Mouse (Mus musculus) liver, embryonic 11.5 days (tissue): ENCODE measurements around the gene Hs3st3a1. TPM values are rescaled to one million over a fixed set of nuclear protein-coding genes. Genes with fewer than 3 reads are reported as not detected.

Experiments
- ATAC-seq: fragments of 200-750 bp; cut with Nextera tagmentation; replicated peaks from 2 replicates; pipeline ENCODE4 v1.8.0; 2017; ENCODE audit warnings: moderate number of reproducible peaks, mild to moderate bottlenecking, moderate TSS enrichment, moderate library complexity; ENCODE audit not compliant: low FRiP score
- DNase-seq: peaks from one replicate; pipeline ENCODE4 v3.0.0-alpha.2; 2017; ENCODE audit warnings: low spot score
- H3K27ac ChIP-seq: fragments of 300-500 bp; sonication (generic); 2 replicates; pipeline ENCODE4 v1.5.1; 2014; ENCODE audit warnings: mild to moderate bottlenecking, low read depth, low read length, control low read depth
- H3K27me3 ChIP-seq: fragments of 300-500 bp; sonication (generic); replicated peaks from 2 replicates; pipeline ENCODE4 v1.6.1; 2014; ENCODE audit warnings: low read length, mixed read lengths; ENCODE audit not compliant: control insufficient read depth, insufficient read depth
- H3K36me3 ChIP-seq: fragments of 300-500 bp; sonication (generic); 2 replicates; pipeline ENCODE4 v1.6.1; 2014; ENCODE audit warnings: mild to moderate bottlenecking, low read length, moderate library complexity, mixed read lengths; ENCODE audit not compliant: control insufficient read depth, insufficient read depth
- H3K4me1 ChIP-seq: fragments of 300-500 bp; sonication (generic); replicated peaks from 2 replicates; pipeline ENCODE4 v1.6.1; 2014; ENCODE audit warnings: low read length, mixed read lengths; ENCODE audit not compliant: control insufficient read depth, insufficient read depth
- H3K4me2 ChIP-seq: fragments of 300-500 bp; sonication (generic); 2 replicates; pipeline ENCODE4 v1.6.1; 2014; ENCODE audit warnings: mild to moderate bottlenecking, control low read depth, moderate library complexity
- H3K4me3 ChIP-seq: fragments of 300-500 bp; sonication (generic); 2 replicates; pipeline ENCODE4 v1.5.1; 2014; ENCODE audit warnings: low read depth, low read length, control low read depth
- H3K9ac ChIP-seq: fragments of 300-500 bp; sonication (generic); 2 replicates; pipeline ENCODE4 v1.6.1; 2014; ENCODE audit warnings: low read depth, low read length, control low read depth
- H3K9me3 ChIP-seq: fragments of 300-500 bp; sonication (generic); 2 replicates; pipeline ENCODE4 v1.6.1; 2016; ENCODE audit warnings: low read length, inconsistent platforms, mixed read lengths; ENCODE audit not compliant: control insufficient read depth
- WGBS: fragments of 180-500 bp; shearing (Covaris S2); extraction: QIAGEN DNeasy Blood & Tissue Kit; methylation state at CpG from one replicate; pipeline ENCODE4 v1.1.7; 2014; 5-methylcytosine and 5-hydroxymethylcytosine counted together
- polyA plus RNA-seq: library from polyadenylated mRNA; unstranded; fragments of >200 nt; fragmentation: Nextera tagmentation; extraction: Ambion mirVana; gene quantifications from 2 replicates; pipeline ENCODE4 v1.2.1, GENCODE M21; 2014

Gene Hs3st3a1
- polyA plus RNA-seq, 1 experiment from 2014 or later = 1.9 TPM

DNA sequence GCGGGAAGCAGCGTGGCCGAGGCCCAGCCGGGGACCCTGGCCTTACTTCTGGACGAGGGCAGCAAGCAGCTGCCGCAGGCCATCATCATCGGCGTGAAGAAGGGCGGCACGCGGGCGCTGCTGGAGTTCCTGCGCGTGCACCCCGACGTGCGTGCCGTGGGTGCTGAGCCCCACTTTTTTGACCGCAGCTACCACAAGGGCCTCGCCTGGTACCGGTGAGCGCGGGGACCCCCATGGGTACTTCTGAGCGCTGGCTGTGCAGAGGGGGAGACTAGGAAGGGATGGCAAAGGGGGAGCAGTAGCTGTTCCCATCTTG is 1.2 kb downstream of the Hs3st3a1 start, which contains the start of gene F930015N05Rik:
Gene F930015N05Rik, minus strand, starts transcription at position 242 of the 316 bp plus-strand sequence.
- peak within 1 kb of the TSS; percentile 53 for H3K9ac ChIP-seq
- H3K27me3 ChIP-seq = peaks cover 24% of the 10 kb centered on the region
- H3K4me2 ChIP-seq = peak within 1 kb of the TSS; percentile 89
- WGBS = 3% methylated on average over 24 of the region's 24 CpGs
- H3K4me3 ChIP-seq = peak within 1 kb of the TSS; percentile 63
- H3K36me3 ChIP-seq = no peaks in the 10 kb centered on the region
- H3K4me1 ChIP-seq = no peaks in the 10 kb centered on the region
- DNase-seq (no peak), ATAC-seq (no peak)
- H3K9me3 ChIP-seq = no peaks in the 10 kb centered on the region
- H3K27ac ChIP-seq = peak within 1 kb of the TSS; percentile 44

DNA sequence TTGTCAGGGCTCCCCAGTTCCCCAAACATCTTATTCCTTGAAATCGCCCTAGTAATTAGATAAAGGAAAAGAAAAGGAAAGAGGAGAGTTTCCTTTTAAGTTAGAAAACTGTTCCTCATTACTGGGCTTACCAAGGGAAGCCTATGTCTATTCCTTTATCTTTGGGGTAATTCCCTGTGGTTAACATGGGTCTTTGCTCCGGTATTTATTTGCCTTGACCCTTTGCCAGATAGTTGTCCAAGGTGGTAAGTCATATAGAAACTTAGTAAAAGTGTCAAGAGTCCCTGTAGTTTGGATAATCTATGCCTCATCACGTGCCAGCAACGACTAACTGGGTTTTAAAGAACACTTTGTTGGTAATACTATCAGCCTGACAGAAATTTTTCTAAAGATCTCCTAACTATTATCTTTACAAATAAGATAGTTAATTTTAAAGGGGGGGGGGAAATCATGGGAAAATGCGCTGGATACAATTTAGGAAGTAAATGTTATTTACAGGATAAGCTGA is 1.7 kb downstream of the Hs3st3a1 start:
- Histone ChIP-seq H3K4me3 (peak overlapping the region; percentile 63), H3K9me3 (no peaks in the 10 kb centered on the region), H3K9ac (peak overlapping the region; percentile 53; the same call in 1 of the 2 replicates), H3K27me3 (peaks cover 24% of the 10 kb centered on the region), H3K4me1 (no peaks in the 10 kb centered on the region), H3K4me2 (peak overlapping the region; percentile 89), H3K36me3 (no peaks in the 10 kb centered on the region), H3K27ac (no peak overlapping the region)
- no peak for DNase-seq
- ATAC-seq = no peak
- 18% methylated on average over 5 of the region's 5 CpGs for WGBS

DNA sequence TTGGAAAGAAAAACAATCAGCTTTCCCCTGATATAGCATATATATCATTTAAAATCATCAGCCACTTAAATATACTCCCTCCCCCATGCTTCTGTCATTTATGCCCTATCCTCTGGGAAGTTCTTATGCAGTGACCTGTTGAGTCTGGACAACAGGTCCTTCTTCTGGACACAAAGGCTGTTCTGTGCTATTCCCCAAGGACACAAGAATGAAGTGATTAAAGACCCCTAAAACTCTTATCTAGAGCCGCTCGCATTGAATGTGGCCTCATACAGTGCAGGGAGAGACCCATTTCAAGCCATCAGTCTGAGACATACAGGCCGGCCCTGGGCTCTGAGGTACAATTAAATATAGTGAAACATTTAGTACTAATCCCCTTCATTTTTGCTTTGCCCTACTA is 2.6 kb downstream of the Hs3st3a1 start:
- Histone ChIP-seq H3K9me3 (no peaks in the 10 kb centered on the region), H3K4me1 (no peaks in the 10 kb centered on the region), H3K27ac (no peak overlapping the region), H3K27me3 (peaks cover 24% of the 10 kb centered on the region), H3K4me3 (peak overlapping the region; percentile 10; the same call in 1 of the 2 replicates), H3K36me3 (no peaks in the 10 kb centered on the region), H3K9ac (no peak overlapping the region), H3K4me2 (peak overlapping the region; percentile 7; the same call in 1 of the 2 replicates)
- DNase-seq (no peak), ATAC-seq (no peak)
- 54% methylated on average over 3 of the region's 3 CpGs for WGBS

DNA sequence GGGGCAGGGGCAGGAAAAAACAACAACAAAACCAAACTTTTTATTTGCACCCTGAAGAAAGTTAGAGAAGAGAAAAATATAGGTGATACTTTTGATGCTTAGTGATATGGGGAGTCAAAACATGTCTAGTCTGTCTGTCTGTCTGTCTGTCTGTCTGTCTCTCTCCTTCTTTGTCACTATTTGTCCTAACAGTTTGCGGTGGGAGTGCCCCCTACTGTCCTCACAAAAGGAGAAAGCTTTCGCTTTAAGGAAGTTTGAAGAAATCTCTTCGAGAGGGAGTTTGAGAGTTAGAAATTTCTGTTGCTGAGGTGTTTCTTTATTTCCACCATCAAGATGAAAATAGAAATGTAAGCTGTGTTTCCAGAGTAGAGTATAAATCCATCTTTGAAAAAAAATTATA is 3.8 kb downstream of the Hs3st3a1 start:
- WGBS = 31% methylated on average over 3 of the region's 3 CpGs
- Histone ChIP-seq H3K36me3 (no peaks in the 10 kb centered on the region), H3K27me3 (peaks cover 24% of the 10 kb centered on the region), H3K4me2 (no peak overlapping the region), H3K4me3 (no peak overlapping the region), H3K9ac (no peak overlapping the region), H3K9me3 (no peaks in the 10 kb centered on the region), H3K27ac (no peak overlapping the region), H3K4me1 (no peaks in the 10 kb centered on the region)
- no peak for DNase-seq
- ATAC-seq = no peak

DNA sequence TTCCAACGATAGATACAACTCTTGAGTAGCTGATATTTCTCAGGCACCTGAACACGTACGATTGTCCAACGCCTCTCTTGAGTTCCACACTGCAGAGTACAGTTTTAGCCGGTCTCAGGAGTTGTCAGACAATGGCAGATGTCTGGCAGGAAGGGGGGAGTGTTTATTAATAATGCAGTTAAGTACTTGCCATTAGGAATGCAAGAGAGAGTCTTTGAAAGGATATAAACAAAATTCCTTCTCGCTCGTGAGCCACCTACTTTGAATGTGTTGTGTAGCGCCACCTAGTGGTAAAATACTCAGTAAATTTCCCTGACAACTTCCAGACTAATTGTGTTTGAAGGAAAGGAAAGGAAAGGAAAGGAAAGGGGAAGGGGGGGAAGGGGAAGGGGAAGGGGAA is 7.0 kb downstream of the Hs3st3a1 start:
- no peaks in the 10 kb centered on the region for H3K36me3 ChIP-seq
- no peaks in the 10 kb centered on the region for H3K9me3 ChIP-seq
- ATAC-seq = no peak
- H3K4me3 ChIP-seq = no peak overlapping the region
- H3K4me2 ChIP-seq = no peak overlapping the region
- H3K9ac ChIP-seq = no peak overlapping the region
- 37% methylated on average over 8 of the region's 8 CpGs for WGBS
- no peak for DNase-seq
- peaks cover 7% of the 10 kb centered on the region for H3K27me3 ChIP-seq
- no peak overlapping the region for H3K27ac ChIP-seq
- no peaks in the 10 kb centered on the region for H3K4me1 ChIP-seq

DNA sequence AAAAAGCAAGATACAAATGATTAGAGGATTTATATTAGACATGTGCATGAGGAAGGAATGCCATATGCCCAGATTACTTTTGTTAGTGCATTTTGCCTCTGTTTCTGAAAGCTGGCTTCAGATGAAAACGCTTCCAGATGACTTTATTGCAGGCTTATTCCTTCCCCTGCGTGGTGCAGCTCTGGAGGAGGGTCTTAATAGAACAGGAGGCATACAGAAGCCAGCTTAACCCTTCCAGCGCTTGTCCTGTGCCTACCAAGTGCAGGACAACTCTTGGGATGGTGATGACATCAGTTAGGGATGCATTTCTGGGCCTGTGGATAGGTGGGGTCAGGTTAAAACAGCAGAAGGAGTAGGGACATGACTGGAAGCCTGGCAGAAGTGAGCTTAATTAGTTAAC is 7.6 kb downstream of the Hs3st3a1 start:
- DNase-seq = no peak
- H3K4me1 ChIP-seq = no peaks in the 10 kb centered on the region
- H3K4me2 ChIP-seq = no peak overlapping the region
- 41% methylated on average over 3 of the region's 3 CpGs for WGBS
- H3K27ac ChIP-seq = no peak overlapping the region
- H3K27me3 ChIP-seq = 0 out of 2 replicates have a peak, but pooled peaks cover 3% of the 10 kb centered on the region
- no peak overlapping the region for H3K4me3 ChIP-seq
- H3K9ac ChIP-seq = no peak overlapping the region
- ATAC-seq = no peak
- no peaks in the 10 kb centered on the region for H3K36me3 ChIP-seq
- no peaks in the 10 kb centered on the region for H3K9me3 ChIP-seq

DNA sequence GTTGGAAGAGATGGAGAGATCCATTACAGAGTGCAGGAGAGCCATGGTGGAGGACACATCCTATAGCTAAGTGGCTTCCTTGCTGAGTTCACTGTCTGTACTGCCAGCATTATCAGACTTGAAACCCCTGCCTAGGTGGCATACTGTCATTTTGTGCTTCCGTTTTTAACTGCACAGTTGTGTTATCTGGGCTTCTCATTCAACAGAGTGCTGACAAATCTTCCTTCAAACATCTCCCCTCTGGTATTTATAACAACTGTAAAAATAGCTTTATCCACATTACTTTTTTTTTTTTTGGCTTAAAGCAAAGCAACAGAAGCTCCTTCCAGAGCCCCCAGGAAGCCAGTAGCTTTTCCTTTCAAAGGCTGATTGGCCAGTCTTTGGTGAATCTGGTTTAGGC is 10.1 kb downstream of the Hs3st3a1 start:
- no peaks in the 10 kb centered on the region for H3K27me3 ChIP-seq
- H3K4me2 ChIP-seq = no peak overlapping the region
- no peaks in the 10 kb centered on the region for H3K36me3 ChIP-seq
- 42% methylated on average over 1 of the region's 1 CpGs for WGBS
- ATAC-seq (no peak), DNase-seq (no peak)
- no peaks in the 10 kb centered on the region for H3K4me1 ChIP-seq
- H3K9ac ChIP-seq = no peak overlapping the region
- no peak overlapping the region for H3K27ac ChIP-seq
- H3K4me3 ChIP-seq = no peak overlapping the region
- no peaks in the 10 kb centered on the region for H3K9me3 ChIP-seq

DNA sequence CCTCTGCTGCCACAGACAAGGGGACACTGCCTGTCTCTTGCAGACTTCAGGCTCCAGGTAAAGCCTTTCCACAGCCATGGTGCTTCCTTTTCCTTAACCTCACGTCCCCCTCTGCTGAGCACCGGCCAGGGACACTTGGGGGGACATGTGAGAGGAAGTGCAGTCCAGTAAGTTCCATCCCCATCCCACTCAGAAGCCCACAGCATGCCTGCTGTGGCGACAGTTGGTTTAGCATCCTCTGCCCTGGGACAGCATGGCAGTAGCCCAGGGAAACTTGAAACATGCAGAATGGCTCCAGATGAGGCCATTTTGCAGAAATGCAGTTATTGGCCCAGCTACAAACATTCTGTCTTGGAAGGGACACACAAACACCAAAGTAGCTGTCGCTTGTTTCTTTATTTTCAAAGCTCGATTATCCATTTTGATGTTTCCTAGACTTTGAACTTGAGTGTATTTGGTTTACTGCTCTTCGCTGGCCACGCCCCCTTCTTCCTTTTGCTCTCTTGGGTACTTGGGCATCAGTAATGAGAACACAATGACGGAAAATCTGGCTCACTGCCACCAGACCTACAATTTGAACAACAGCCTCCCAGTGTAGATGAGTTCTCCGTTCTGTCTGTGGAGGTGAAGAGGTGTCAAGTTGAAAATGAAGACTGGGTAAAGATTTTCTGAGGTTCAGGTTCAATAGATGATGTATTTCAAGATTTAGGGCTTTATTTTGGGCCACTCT is 13.6 kb downstream of the Hs3st3a1 start:
- no peak overlapping the region for H3K27ac ChIP-seq
- H3K4me2 ChIP-seq = no peak overlapping the region
- DNase-seq (no peak), ATAC-seq (no peak)
- H3K9ac ChIP-seq = no peak overlapping the region
- H3K9me3 ChIP-seq = no peaks in the 10 kb centered on the region
- H3K27me3 ChIP-seq = no peaks in the 10 kb centered on the region
- no peak overlapping the region for H3K4me3 ChIP-seq
- WGBS = 80% methylated on average over 9 of the region's 9 CpGs
- no peaks in the 10 kb centered on the region for H3K36me3 ChIP-seq
- H3K4me1 ChIP-seq = no peaks in the 10 kb centered on the region

DNA sequence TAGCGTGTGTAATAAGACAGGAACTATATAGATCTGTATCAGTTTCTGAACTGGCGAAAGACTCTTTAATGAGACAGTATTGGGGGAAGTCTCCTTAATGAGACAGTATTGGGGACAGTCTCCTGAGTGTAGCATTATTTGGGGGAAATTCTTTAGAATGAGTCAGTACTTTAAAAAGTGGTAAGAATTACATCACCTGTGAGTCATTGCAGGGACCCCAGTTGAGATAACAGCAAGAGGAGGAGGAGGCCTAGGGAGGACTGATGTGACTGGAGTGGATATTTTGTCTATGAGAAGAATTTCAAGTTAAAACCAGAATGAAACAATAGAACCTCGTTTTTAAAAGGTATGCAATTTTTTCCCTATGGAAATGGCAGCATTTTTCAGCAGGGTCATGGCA is 26.6 kb downstream of the Hs3st3a1 start:
- Histone ChIP-seq H3K9ac (no peak overlapping the region), H3K4me1 (no peaks in the 10 kb centered on the region), H3K36me3 (no peaks in the 10 kb centered on the region), H3K4me3 (no peak overlapping the region), H3K27me3 (no peaks in the 10 kb centered on the region), H3K4me2 (no peak overlapping the region), H3K9me3 (no peaks in the 10 kb centered on the region), H3K27ac (no peak overlapping the region)
- no peak for ATAC-seq
- WGBS = 60% methylated on average over 3 of the region's 3 CpGs
- no peak for DNase-seq
